Mouse (Mus musculus) midbrain, embryonic 15.5 days (tissue): ENCODE measurements around the gene Rgl1. TPM values are rescaled to one million over a fixed set of nuclear protein-coding genes. Genes with fewer than 3 reads are reported as not detected.

ENCODE experiments used
- ATAC-seq: fragments of 200-750 bp; cut with Nextera tagmentation; replicated peaks from 2 replicates; pipeline ENCODE4 v1.8.0; 2017; ENCODE audit warnings: moderate TSS enrichment
- H3K27ac ChIP-seq: fragments of 300-500 bp; sonication (generic); 2 replicates; pipeline ENCODE4 v1.5.1; 2015; ENCODE audit warnings: mild to moderate bottlenecking, inconsistent platforms
- H3K27me3 ChIP-seq: fragments of 300-500 bp; sonication (generic); replicated peaks from 2 replicates; pipeline ENCODE4 v1.6.1; 2015; ENCODE audit warnings: inconsistent platforms
- H3K36me3 ChIP-seq: fragments of 300-500 bp; sonication (generic); replicated peaks from 2 replicates; pipeline ENCODE4 v1.6.1; 2015; ENCODE audit warnings: inconsistent platforms
- H3K4me1 ChIP-seq: fragments of 300-500 bp; sonication (generic); 2 replicates; pipeline ENCODE4 v1.6.1; 2015; ENCODE audit warnings: inconsistent platforms
- H3K4me2 ChIP-seq: fragments of 300-500 bp; sonication (generic); 2 replicates; pipeline ENCODE4 v1.6.1; 2015; ENCODE audit warnings: inconsistent platforms, mild to moderate bottlenecking, moderate library complexity
- H3K4me3 ChIP-seq: fragments of 300-500 bp; sonication (generic); 2 replicates; pipeline ENCODE4 v1.5.1; 2015; ENCODE audit warnings: mild to moderate bottlenecking, inconsistent platforms
- H3K9ac ChIP-seq: fragments of 300-500 bp; sonication (generic); 2 replicates; pipeline ENCODE4 v1.6.1; 2015; ENCODE audit warnings: mild to moderate bottlenecking, inconsistent platforms
- H3K9me3 ChIP-seq: fragments of 300-500 bp; sonication (generic); 2 replicates; pipeline ENCODE4 v1.6.1; 2016; ENCODE audit warnings: inconsistent platforms
- whole genome bisulfite sequencing: fragments of 180-500 bp; shearing (Covaris S2); methylation state at CpG from one replicate; pipeline ENCODE4 v1.1.7; 2015; ENCODE audit warnings: mixed read lengths; 5-methylcytosine and 5-hydroxymethylcytosine counted together
- polyA plus RNA-seq: library from polyadenylated mRNA; unstranded; fragments of >200 nt; fragmentation: Nextera tagmentation; extraction: Ambion mirVana; gene quantifications from 2 replicates; pipeline ENCODE4 v1.2.1, GENCODE M21; 2015

Gene Rgl1
- polyA plus RNA-seq, 1 experiment from 2014 or later = 14.9 TPM

DNA sequence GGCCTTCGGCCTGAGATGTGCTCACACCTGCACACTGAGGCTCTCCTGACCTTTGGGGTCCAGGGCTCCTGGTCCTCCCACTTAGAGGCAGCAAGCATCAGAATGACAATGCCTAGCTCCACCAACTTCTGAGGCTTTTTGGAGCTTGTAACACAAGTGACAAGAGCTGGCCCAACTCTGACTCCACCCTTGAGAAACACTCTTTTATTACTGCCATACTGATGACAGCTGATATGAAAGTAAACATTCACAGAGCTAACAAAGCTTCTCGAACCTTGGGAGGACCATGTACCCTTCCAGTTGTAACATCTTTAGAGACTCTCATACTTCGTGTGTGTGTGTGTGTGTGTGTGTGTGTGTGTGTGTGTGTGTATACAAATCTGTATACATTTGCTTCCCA lies 40.1 kb downstream of the Rgl1 start:
- no peaks in the 10 kb centered on the region for H3K36me3 ChIP-seq

DNA sequence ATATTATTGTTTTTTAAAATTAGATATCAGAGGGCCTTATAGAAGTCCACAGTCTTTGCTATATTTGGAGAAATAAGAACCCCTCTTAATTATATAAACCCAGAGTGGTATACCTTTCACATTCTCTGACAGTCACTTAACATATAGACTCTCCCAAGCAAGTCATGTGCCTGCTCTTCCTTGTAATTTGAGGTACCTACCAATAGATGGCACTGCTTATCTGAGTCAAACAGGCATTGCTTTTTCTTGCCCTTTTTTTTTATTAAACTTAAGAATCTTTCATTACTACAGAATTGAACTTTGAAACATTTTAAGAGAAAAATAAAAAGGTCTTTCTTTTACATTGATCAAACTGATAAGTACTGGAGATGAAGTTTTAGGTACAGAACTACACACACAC lies 41.9 kb downstream of the Rgl1 start:
- no peak for ATAC-seq
- no peaks in the 10 kb centered on the region for H3K36me3 ChIP-seq
- no peak overlapping the region for H3K9ac ChIP-seq
- no peak overlapping the region for H3K27ac ChIP-seq
- H3K4me2 ChIP-seq = no peak overlapping the region
- H3K27me3 ChIP-seq = no peaks in the 10 kb centered on the region
- H3K4me3 ChIP-seq = no peak overlapping the region
- H3K9me3 ChIP-seq = no peaks in the 10 kb centered on the region
- no peaks in the 10 kb centered on the region for H3K4me1 ChIP-seq

More for the DNA sequence above, 40.1 kb downstream of the Rgl1 start:
- Histone ChIP-seq H3K4me1 (no peaks in the 10 kb centered on the region), H3K4me3 (no peak overlapping the region), H3K27me3 (no peaks in the 10 kb centered on the region), H3K27ac (no peak overlapping the region), H3K9me3 (no peaks in the 10 kb centered on the region), H3K9ac (no peak overlapping the region), H3K4me2 (no peak overlapping the region)
- WGBS = 79% methylated on average over 3 of the region's 3 CpGs
- no peak for ATAC-seq

DNA sequence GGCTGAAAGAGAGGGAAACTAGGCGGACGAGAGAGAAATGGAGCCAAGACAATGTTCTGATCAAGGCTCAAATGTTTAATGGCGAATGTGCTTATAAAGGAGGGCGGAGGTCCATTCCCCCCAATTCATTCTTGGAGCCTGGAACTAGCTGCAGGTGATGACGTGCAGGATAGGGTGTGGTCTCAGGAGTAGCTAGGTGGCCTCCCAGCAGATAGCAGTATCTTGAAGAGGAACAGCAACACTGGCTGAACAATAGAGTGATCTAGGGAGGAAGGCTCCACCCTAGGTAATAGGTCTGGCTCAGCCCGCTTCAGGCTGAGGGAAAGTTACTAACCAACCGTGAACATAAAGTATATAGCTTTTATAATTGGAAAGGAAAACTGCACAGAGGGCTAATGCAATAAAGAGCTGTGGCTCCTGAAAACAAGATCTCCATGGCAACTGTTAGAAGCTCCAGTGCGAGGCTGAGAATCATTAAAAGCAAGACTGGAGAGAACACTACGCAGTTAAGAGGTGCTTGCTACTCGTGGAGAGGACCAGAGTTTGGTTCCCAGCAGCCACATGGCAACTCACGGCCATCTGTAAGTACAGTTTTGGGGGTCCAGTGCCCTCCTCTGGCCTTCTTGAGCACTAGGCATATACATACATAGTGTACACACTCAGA lies 44.5 kb downstream of the Rgl1 start:
- no peaks in the 10 kb centered on the region for H3K27me3 ChIP-seq
- H3K36me3 ChIP-seq = no peaks in the 10 kb centered on the region
- no peak overlapping the region for H3K9ac ChIP-seq
- 81% methylated on average over 11 of the region's 11 CpGs for WGBS
- no peak overlapping the region for H3K27ac ChIP-seq
- no peak for ATAC-seq
- H3K9me3 ChIP-seq = no peaks in the 10 kb centered on the region
- no peak overlapping the region for H3K4me2 ChIP-seq
- H3K4me1 ChIP-seq = no peaks in the 10 kb centered on the region
- H3K4me3 ChIP-seq = no peak overlapping the region

DNA sequence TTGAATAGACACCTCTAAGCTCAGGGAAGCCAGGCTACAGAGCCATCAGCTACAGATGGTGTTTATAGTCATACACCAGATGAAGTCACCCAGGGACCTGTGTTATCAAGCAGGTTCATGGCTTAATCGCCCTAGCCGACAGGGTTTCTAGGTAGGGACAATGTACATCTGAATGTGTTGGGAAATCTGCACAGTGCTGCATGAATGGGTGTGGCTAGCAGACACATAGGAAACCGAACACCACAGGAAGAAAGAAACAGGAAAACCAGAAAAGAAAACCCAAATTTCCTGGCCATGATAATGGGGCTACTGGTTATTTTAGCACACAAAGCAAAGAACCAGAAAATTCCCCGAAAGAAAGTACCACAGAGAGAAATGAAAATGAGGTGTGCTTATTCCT lies 45.2 kb downstream of the Rgl1 start:
- WGBS = 81% methylated on average over 4 of the region's 4 CpGs
- no peak for ATAC-seq
- no peak overlapping the region for H3K27ac ChIP-seq
- H3K4me2 ChIP-seq = no peak overlapping the region
- no peaks in the 10 kb centered on the region for H3K36me3 ChIP-seq
- H3K9ac ChIP-seq = no peak overlapping the region
- no peaks in the 10 kb centered on the region for H3K9me3 ChIP-seq
- no peaks in the 10 kb centered on the region for H3K4me1 ChIP-seq
- no peaks in the 10 kb centered on the region for H3K27me3 ChIP-seq
- H3K4me3 ChIP-seq = no peak overlapping the region

DNA sequence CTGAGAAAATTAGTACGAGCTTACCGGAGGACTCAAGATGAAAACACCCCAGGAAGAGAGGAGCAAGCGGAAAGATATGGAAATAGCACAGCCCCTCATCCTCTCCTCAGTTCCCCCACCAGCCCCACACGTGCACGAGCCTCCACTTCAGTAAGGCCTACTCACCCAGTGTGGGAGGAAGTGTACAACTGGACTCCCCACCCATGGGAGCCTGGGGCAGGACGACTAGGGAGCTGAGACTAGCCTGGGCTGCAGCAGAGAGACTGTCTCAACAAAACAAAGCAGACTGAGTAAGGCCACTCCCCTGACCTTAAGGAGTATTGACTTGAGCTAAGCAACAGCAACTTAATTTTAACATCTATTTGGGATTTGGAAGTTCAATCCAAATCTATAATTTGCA lies 48.0 kb downstream of the Rgl1 start:
- Histone ChIP-seq H3K27me3 (no peaks in the 10 kb centered on the region), H3K27ac (no peak overlapping the region), H3K36me3 (no peaks in the 10 kb centered on the region), H3K4me3 (no peak overlapping the region), H3K4me2 (no peak overlapping the region), H3K9ac (no peak overlapping the region), H3K4me1 (no peaks in the 10 kb centered on the region), H3K9me3 (no peaks in the 10 kb centered on the region)
- 66% methylated on average over 6 of the region's 6 CpGs for WGBS
- no peak for ATAC-seq

DNA sequence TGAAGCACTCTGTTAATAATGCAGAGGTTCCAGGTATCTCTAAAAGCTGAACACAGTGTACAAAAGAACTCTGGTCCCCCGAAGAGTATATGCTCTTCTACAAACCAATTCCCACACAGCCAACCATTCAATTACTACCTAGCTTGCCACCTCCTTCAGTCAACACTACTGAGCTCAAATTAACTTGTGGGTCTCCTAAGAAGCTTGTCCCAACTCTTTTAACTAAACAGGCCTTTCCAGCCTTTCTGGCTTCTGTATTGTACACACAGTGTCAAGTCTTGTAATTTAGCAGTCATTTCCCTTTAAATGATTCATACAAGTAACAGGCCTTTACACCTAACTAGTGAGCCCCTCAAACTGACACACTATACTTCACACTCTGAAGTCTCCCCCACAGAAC lies 48.8 kb downstream of the Rgl1 start:
- no peaks in the 10 kb centered on the region for H3K9me3 ChIP-seq
- H3K4me1 ChIP-seq = no peaks in the 10 kb centered on the region
- 89% methylated on average over 1 of the region's 1 CpGs for WGBS
- H3K36me3 ChIP-seq = no peaks in the 10 kb centered on the region
- no peak overlapping the region for H3K4me3 ChIP-seq
- H3K27me3 ChIP-seq = no peaks in the 10 kb centered on the region
- ATAC-seq = no peak
- H3K9ac ChIP-seq = no peak overlapping the region
- no peak overlapping the region for H3K4me2 ChIP-seq
- H3K27ac ChIP-seq = no peak overlapping the region

DNA sequence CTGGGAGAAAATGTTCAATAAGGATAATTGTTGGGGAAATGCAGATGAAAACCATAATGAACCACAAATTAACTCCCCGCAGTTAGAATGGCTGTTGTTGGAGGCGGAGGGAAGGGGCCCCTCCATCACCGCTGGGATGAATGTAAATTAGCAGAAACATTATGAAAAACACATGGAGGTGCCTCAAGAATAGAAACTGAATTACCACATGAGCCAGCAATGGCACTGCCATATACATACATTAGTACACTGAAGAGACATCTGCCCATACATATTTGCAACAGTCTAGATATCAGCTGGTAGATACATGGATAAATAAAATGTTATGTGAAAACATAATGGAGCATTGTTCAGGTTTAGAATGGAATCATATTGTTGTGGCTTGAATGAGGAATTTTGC lies 51.7 kb downstream of the Rgl1 start:
- 85% methylated on average over 3 of the region's 3 CpGs for WGBS
- no peak overlapping the region for H3K4me2 ChIP-seq
- no peaks in the 10 kb centered on the region for H3K9me3 ChIP-seq
- no peaks in the 10 kb centered on the region for H3K27me3 ChIP-seq
- ATAC-seq = no peak
- no peak overlapping the region for H3K27ac ChIP-seq
- no peaks in the 10 kb centered on the region for H3K36me3 ChIP-seq
- no peak overlapping the region for H3K9ac ChIP-seq
- H3K4me3 ChIP-seq = no peak overlapping the region
- H3K4me1 ChIP-seq = no peaks in the 10 kb centered on the region

DNA sequence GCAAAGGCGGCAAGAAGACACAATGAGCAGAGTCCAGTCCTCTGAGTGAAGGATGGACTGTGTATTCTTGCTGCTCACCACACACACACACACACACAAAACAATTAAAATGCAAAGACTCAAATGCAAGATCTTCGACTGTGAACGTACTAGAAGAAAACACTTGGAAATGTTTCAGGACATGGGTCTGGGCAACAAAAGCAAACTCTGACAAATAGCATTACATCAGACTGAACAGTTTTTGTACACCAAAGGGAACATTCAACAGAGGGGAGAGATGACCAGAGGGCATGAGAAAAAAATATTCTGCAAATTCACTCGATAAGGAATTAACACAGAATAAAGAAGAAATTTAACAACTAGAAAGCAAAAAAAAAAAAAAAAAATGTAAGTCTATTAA lies 52.2 kb downstream of the Rgl1 start:
- H3K27ac ChIP-seq = no peak overlapping the region
- no peaks in the 10 kb centered on the region for H3K9me3 ChIP-seq
- no peak overlapping the region for H3K4me2 ChIP-seq
- H3K4me1 ChIP-seq = no peaks in the 10 kb centered on the region
- no peak overlapping the region for H3K4me3 ChIP-seq
- no peaks in the 10 kb centered on the region for H3K36me3 ChIP-seq
- no peak overlapping the region for H3K9ac ChIP-seq
- no peak for ATAC-seq
- H3K27me3 ChIP-seq = no peaks in the 10 kb centered on the region
- 70% methylated on average over 4 of the region's 4 CpGs for WGBS

DNA sequence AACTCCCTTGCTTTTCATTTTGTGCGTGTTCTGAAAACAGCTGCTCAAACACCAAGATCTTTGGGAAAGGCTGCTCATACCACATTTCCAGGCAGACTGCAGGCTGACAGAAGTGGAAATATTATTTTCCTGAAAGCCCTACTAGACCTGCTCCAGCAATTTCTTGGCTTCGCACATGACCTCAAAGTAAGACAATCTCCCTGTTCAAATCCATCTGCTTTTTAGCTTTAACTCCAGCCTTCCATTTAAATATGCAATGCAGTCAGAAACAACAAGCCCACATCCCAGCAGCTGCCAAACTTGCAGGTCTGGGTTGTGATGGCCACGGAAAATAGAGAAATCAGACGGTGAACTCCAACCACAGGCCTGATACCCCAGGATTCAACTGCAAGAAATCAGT lies 55.1 kb downstream of the Rgl1 start:
- Histone ChIP-seq H3K9ac (no peak overlapping the region), H3K4me1 (no peaks in the 10 kb centered on the region), H3K4me3 (no peak overlapping the region), H3K4me2 (no peak overlapping the region), H3K27me3 (no peaks in the 10 kb centered on the region), H3K36me3 (no peaks in the 10 kb centered on the region), H3K9me3 (no peaks in the 10 kb centered on the region), H3K27ac (no peak overlapping the region)
- no peak for ATAC-seq
- 93% methylated on average over 4 of the region's 4 CpGs for WGBS

DNA sequence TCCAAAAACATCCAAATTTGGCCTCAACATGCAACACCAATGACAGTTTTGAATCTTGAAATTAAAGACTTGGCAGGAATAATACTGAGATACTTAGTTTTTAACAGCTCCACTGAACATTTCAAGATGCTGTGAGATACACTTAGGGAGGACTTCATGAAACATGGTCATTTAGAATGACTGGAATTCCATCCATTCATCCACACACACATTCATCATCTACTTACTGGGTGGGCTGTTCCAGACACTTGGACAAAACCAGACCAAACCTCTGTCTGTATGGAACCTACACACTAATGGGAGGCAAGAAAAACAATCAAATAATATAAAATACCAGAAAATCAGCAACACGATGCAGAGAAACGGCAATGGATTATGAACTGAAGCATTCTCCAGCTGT lies 58.6 kb downstream of the Rgl1 start:
- H3K27me3 ChIP-seq = no peaks in the 10 kb centered on the region
- 96% methylated on average over 2 of the region's 2 CpGs for WGBS

DNA sequence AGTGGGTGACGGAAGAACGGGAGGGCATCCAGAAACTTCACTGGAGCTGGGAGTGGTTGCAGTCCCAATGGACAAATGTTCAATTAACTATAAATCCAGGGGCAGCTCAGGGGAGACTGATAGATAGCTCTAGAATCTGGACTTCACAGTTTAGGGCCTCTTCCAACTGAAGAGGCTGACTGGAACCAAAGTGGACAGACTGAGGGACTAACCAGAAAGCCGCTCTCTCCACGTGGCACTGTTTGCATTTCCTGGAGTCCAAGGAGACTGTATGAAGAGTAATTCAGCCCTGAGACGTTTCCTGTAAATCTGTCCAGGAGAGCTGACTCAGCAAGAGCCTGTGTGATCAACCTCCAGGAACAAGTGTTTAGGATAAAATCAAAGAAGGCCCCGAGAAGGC lies 62.2 kb downstream of the Rgl1 start:
- Histone ChIP-seq H3K36me3 (no peaks in the 10 kb centered on the region), H3K4me3 (no peak overlapping the region), H3K9ac (no peak overlapping the region), H3K27me3 (no peaks in the 10 kb centered on the region), H3K4me2 (no peak overlapping the region), H3K4me1 (peaks cover 6% of the 10 kb centered on the region; the same call in 1 of the 2 replicates), H3K9me3 (no peaks in the 10 kb centered on the region), H3K27ac (no peak overlapping the region)
- 68% methylated on average over 6 of the region's 6 CpGs for WGBS
- ATAC-seq = no peak

More for the DNA sequence above, 58.6 kb downstream of the Rgl1 start:
- Histone ChIP-seq H3K4me3 (no peak overlapping the region), H3K36me3 (no peaks in the 10 kb centered on the region), H3K4me1 (peaks cover 6% of the 10 kb centered on the region; the same call in 1 of the 2 replicates), H3K4me2 (no peak overlapping the region), H3K27ac (no peak overlapping the region), H3K9ac (no peak overlapping the region), H3K9me3 (no peaks in the 10 kb centered on the region)
- ATAC-seq = no peak

DNA sequence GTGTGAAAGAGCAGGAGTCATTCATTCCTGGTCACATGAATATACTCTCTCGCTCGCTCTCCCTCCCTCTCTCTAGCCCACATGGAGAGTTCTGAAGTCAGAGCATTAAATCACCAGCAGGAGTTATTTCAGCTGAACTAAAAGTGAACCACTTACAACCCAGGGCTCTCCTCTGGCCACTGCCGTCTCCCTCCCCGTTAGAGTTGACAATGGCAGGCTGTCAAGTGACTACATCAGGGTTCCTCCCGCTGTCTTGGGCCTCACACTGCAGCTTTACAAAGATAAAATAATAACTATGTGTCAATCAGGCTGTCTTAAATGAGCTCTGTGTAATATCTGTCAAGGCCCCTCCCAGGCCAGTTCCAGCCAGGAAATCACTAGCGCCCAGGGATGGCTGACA lies 63.2 kb downstream of the Rgl1 start:
- Histone ChIP-seq H3K27ac (no peak overlapping the region), H3K9me3 (no peaks in the 10 kb centered on the region), H3K4me1 (peaks cover 6% of the 10 kb centered on the region; the same call in 1 of the 2 replicates), H3K9ac (no peak overlapping the region), H3K4me3 (no peak overlapping the region), H3K27me3 (no peaks in the 10 kb centered on the region), H3K4me2 (no peak overlapping the region), H3K36me3 (no peaks in the 10 kb centered on the region)
- WGBS = 30% methylated on average over 6 of the region's 6 CpGs
- ATAC-seq = peak; percentile 71

DNA sequence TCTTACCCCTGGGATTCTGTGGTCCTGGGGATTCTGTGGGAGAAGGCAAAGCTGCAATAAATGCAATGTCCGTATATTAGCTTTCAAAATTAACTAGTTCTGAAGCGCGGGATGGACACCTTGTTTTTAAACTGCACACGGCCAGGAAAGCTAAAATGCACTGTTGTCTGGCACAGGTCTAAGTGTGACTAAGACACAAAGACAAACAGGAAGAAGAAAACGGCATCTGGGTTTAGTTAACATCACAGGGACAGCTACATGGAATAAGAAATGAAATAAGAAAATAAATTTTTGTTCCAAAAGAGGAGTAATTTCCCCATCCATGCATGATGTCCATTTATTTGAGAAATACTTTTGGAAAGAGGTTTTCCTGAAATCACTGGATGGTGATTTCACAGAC lies 65.1 kb downstream of the Rgl1 start:
- Histone ChIP-seq H3K27me3 (no peaks in the 10 kb centered on the region), H3K4me3 (no peak overlapping the region), H3K27ac (no peak overlapping the region), H3K9ac (no peak overlapping the region), H3K4me2 (no peak overlapping the region), H3K4me1 (peaks cover 6% of the 10 kb centered on the region; the same call in 1 of the 2 replicates), H3K36me3 (no peaks in the 10 kb centered on the region), H3K9me3 (no peaks in the 10 kb centered on the region)
- 85% methylated on average over 5 of the region's 5 CpGs for WGBS
- ATAC-seq = no peak
